Mouse (Mus musculus) liver, adult 2 months (tissue): ENCODE measurements around the gene Per1.

ENCODE experiments used
- CTCF ChIP-seq: fragments of 200-500 bp; IDR thresholded peaks from 2 replicates; pipeline ENCODE4 v1.5.1; 2011; ENCODE audit warnings: low read depth, low read length, control low read depth
- POLR2A ChIP-seq: fragments of 200-500 bp; IDR thresholded peaks from 2 replicates; pipeline ENCODE4 v1.6.1; 2011; ENCODE audit warnings: low read length, control low read depth; ENCODE audit not compliant: insufficient read depth; ENCODE audit errors: extremely low read depth

GRCm38 (mm10) chr11:69119446-69120155 lies 24.6 kb downstream of the Per1 start:
- no peak for TF ChIP-seq CTCF
- no peak for TF ChIP-seq POLR2A
